Mouse (Mus musculus) liver, embryonic 14.5 days (tissue): ENCODE results near the gene Etnk1.

ENCODE experiments used
- CTCF ChIP-seq: IDR thresholded peaks from 2 replicates; pipeline ENCODE4 v1.5.1; 2016; ENCODE audit warnings: antibody characterized with exemption, low read depth, control low read depth
- EP300 ChIP-seq: IDR thresholded peaks from 2 replicates; pipeline ENCODE4 v1.6.1; 2016; ENCODE audit warnings: antibody characterized with exemption, low read depth

DNA sequence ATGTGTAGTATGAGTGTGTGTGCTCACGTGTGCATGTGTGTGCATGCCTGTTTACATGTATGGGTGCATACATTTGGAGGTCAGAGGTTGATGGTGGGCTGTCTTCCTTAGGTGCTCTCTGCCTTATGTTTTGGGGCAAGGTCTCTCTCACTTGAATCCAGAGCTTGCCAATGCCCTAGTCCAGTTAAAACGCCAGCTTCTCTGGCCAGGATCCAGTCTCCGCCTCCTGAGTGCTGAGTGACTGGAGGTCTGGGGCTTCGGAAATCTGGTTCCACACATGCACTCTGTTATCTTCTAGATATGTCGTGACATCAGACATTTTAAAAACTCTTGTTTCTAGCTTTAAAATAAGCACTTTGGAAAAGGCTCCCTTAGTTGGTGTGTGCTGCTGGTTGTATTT lies 61.7 kb downstream of the Etnk1 start:
- TF ChIP-seq CTCF, result no peak
- TF ChIP-seq EP300, result no peak
